Mouse (Mus musculus): ENCODE measurements at regions not wholly inside any gene's neighbourhood (a gene's known extent, or its start where the extent isn't known, plus 50 kb on each side); places are given as distances from the start of the nearest gene placed in this dataset.

DNA sequence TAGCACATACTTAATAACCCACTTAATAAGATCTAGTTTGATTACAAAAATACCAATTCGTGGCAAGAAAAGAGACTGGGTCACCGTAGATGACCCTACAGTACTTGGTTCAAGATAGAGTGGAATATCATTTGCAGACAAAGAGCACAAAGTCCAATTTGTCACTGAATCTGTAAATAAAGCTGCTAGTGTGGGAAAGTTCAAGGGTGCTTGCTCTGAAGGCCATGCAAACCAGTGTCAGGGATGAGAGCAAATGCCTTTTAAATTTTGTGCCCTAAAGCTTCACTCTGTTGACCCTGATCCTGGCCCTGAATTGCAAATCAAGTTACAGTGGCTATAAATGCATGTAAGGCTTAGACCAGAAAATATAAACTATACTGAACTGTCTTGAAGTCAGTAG is 113.1 kb downstream of the Cd55b start:
- no peak for DNase-seq (ENCODE audit: extremely low spot score, low read depth, low spot score)

- DNase-seq (ENCODE audit: extremely low spot score, low read depth, low spot score), result no peak
Measured at GRCm38 (mm10) chr1:130301828-130302386, 120.9 kb downstream of the Cd55b start.

GRCm38 (mm10) chr1:130300065-130300815 is 122.6 kb downstream of the Cd55b start:
- peak; percentile 33 for DNase-seq (ENCODE audit: extremely low spot score, low read depth, low spot score)

GRCm38 (mm10) chr1:130299641-130300040 is 123.2 kb downstream of the Cd55b start:
- DNase-seq (ENCODE audit: extremely low spot score, low read depth, low spot score), result no peak

DNA sequence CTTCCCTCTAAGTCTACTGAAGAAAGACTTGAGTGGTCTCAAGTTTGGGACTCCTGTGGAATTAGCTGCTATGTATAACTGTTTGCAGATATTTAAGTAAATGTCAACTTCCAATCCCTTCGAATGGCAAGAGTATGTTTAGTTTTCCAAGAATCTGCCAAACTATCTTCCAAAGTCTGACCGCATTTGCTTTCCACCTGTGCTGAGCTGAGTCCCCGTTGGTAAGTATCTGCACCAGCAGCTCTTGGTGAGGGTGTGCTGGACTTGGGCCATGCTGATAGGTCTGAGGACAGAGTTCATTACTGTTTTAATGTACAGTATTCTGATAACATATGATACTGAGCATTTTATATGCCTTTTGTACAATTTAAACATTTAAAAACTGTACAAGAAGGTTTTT is 123.7 kb downstream of the Cd55b start:
- DNase-seq (ENCODE audit: extremely low spot score, low read depth, low spot score), result no peak

DNA sequence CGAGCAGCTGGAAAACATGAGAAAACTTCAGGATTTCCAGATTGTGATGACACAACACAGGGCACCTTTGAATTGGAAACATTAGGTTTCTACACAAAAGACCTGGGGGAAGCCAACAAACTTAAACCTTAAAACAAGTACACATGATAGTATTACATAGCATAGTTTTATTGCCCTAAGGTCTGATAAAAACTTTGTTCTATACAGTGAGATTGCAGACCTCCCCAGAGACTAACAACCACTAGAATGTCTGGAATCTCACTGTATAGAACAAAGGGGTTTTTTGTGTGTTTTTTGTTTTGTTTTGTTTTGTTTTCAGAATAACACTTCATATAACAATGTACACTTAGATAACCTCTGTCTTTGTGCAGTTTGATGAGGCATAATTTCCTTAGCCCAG is 124.2 kb downstream of the Cd55b start:
- DNase-seq (ENCODE audit: extremely low spot score, low read depth, low spot score), result no peak

DNA sequence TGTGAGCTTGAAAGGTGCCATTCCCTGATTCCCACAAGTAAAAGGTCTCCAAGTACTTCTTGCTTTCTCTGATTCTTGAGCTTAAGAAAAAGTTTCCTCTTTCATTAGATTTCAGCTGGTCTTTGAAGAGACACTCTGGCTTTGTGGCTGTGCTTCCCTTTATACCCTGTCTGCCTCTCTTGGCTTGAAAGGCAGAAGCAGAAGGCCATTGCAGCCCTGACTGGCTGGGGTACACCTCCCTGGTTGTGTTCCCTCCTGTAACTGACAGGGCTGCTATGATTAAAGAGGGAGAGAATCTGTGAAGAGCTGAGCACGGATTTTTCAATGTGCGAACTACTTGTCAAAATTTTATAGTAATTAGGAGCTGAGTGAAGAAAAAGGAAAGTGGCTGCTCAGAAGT is 125.3 kb downstream of the Cd55b start:
- no peak for DNase-seq (ENCODE audit: extremely low spot score, low read depth, low spot score)

DNA sequence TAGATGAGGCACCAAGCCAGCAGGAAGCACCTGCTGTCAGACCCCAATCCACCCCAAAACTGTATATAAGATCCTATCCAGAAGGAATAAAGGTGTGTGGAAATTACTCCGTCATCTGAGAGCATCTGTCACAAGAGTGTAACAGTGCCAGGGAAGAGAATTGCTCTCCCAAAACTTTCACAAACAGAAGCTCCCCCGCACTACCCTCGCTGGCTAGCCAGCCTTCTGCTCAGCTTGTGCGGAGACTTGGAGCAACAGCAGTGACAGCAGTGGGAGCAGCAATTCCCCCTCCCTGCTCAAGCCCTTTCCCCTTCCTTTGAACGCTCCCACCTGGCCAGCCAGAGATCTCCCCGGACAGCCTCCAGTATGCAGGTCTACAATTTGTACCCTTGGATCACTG is 136.9 kb downstream of the Cd55b start:
- no peak for DNase-seq (ENCODE audit: extremely low spot score, low read depth, low spot score)

DNA sequence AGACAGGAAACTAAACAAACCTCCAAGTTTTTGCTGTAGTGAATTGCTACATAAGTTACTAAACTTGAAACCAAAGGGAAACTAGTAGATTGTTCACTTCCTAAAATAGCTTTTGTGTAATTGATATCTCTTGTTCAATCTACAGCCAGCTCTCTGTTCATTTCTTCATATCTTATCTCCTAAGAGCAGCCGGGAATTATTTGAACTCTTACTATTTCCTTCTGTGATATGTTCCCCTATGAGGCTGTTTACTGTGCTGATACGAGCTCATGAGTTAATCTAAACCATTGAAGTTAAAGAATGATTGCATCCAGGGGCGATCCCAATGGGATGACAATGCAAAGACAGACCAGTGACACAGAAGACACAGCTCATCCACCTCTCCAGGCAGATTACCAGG is 140.7 kb downstream of the Cd55b start:
- DNase-seq (ENCODE audit: extremely low spot score, low read depth, low spot score), result no peak

DNA sequence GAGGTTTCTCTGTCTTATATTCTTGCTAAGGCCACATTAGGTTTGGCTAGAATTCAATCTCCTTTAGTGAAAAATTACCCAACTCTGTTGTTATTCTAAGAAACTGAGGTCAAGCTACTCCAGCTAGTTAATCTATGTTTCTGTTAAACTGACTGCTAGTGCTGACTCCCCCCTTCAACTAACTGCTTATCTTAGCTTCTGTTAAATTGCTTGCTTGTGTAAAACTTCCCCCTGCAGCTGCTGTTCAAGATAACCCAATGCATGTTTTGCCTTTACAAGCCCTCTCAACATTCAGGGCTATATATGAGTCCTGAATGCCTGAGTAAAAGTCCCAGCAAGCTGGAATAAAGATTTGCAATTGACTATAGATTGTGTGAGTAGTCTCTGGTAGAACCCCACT is 143.6 kb downstream of the Cd55b start:
- no peak for DNase-seq (ENCODE audit: extremely low spot score, low read depth, low spot score)

- no peak for DNase-seq (ENCODE audit: extremely low spot score, low read depth, low spot score)
Measured at GRCm38 (mm10) chr1:130278000-130278536, 144.7 kb downstream of the Cd55b start.

- DNase-seq (ENCODE audit: extremely low spot score, low read depth, low spot score), result no peak
Measured at GRCm38 (mm10) chr1:130276885-130277284, 145.9 kb downstream of the Cd55b start.

DNA sequence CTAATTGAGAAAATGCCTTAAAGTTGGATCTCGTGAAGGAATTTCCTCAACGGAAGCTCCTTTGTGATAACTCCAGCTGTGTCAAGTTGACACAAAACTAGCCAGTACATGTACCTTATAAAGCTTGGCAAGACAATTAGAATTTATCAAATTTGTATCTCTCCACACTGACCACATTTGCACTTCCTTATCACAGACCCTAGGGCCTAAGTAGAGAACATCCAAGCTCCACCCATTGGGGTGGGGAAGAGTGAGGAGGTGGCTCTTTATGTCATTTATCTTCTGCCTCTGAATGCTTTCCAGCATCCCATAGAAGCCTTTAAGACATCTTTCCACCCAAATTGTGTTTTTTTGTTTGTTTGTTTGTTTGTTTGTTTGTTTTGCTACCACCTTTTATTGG is 146.8 kb downstream of the Cd55b start:
- DNase-seq (ENCODE audit: extremely low spot score, low read depth, low spot score), result no peak

DNA sequence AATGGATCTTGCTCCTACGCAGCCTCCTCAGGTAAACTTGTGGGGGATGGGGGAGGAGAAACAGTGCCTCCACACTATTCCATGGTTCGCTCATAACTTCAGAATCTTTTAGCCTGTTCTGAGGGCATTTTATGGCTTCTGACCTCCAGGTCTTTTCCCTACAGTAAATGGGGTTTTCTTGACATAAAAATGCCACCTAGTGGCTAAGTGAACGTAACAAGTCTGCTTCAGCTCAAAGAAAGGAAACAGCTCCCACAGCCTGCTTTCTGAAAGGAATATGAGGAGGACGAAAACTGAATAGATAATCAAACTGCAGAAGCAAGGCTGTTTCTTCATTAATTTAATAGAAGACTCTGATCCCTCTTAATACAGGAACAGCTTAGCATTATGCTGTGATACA is 148.3 kb downstream of the Cd55b start:
- no peak for DNase-seq (ENCODE audit: extremely low spot score, low read depth, low spot score)

GRCm38 (mm10) chr1:130270457-130270856 is 152.4 kb downstream of the Cd55b start:
- DNase-seq (ENCODE audit: extremely low spot score, low read depth, low spot score), result no peak
